Mouse (Mus musculus) adrenal gland, adult 8-10 months (tissue): ENCODE measurements around the gene Fez2. TPM values are rescaled to one million over a fixed set of nuclear protein-coding genes. Genes with fewer than 3 reads are reported as not detected.

Experiments
- DNase-seq: peaks from one replicate; pipeline ENCODE4 v3.0.0; 2022
- total RNA-seq, 4 experiments: library from RNA; stranded (reverse); gene quantifications; 2 replicates each; pipeline ENCODE4 v1.2.4; 2022

Fez2 gene
- 10 to 100 TPM; 56.4 to 85.3 (median 72.8) TPM for total RNA-seq

DNA sequence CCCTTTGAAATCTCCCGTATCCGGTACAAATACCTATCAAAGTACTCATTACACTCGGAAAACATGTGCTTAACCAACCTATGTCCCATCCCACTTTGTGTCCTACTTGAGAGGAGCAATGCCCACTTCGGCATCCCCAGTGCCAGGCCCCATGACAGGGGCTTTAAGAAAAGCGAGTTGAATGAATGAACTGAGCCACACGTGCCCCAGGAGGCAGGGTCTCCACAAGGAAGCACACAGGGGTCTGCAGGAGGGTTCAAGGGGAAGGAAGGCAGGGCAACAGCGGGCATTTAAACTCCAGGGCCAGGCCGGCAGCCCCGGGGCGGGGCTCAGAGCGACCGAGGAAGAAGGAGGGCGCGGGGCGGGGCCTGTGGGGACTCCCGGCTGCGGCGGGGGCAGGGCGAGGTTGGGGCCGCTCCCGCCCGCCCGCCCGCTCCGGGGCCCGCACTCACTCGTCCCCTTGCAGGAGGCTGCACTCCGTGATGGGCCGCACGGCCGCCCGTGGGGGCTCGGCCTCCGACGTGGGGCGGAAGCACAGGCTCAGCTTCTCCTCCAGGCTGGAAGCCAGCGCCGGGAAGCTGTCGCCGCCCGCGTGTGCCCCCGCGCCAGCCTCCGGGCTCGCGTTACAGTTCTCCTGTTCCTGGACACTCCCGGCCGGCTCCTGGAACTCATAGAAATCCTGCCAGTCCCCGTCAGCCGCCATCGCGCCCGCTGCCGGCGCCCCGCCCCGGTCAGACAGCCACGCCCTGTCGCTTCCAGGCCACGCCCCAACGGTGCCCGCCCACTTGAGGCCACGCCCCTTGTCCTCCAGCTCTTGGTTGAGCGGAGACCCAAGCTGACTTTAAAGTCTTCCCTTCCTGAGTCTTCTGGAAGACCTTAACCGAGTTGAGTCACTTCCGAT, at the start of gene Fez2:
Gene Fez2 (minus strand): TSS at position 772 of the 901 bp plus-strand sequence.
- DNase-seq: peak; percentile 92

DNA sequence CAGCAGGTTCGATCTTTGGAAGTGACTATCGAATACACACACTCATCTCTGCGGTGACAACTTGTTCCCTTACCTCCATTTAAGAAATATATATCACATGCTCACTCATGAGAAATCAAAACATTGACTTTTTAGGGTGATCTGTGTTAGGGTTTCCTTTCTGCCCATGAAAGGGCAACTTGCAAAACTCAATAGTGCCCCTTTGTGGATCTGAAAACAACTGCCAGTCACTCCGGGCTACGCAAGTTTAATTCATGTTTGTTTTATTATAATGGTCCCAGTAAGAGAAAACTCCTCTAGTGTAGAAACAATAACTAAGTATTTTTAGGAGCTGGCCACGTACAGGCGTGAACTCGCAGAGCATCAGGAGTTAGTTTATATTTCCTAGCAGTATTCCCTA, 47.5 kb upstream of the Fez2 start:
- DNase-seq: no peak

DNA sequence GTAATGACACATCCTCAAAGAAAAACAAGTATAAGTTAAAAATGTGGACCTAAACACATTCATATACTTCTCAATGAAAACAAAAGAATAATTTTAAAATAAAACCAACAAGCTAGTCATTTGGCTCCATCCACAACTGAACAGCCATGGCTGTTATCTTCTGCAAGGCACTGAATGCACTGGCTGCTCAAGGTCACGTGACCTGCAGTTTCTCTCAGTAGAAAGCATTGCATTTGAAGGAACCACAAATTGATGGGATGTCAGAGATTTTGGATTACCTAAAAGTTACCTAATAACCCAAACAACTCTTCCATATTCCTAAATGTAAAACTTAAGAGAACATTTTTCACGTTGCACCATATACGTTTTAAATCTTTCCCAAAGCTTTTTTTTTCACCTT, 47.1 kb upstream of the Fez2 start:
- DNase-seq: no peak

DNA sequence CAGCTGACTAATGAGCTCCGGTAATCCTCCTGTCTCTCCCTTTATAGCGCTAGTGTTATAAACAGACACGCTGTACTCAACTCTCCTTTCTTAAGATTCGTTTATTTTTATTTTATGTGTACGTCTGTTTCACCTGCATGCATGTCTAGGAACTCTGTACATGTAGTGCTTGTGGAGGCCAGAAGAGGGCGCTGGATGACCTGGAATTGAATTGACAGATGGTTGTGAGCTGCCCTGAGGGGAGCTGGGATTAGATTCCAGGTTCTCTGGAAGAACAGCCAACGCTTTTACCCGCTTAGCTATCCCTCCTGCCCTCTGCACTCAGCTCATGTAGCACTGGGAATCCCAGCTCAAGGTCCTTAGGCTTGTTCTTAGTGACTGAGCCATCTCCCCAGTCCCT, 42.2 kb upstream of the Fez2 start:
- no peak for DNase-seq

DNA sequence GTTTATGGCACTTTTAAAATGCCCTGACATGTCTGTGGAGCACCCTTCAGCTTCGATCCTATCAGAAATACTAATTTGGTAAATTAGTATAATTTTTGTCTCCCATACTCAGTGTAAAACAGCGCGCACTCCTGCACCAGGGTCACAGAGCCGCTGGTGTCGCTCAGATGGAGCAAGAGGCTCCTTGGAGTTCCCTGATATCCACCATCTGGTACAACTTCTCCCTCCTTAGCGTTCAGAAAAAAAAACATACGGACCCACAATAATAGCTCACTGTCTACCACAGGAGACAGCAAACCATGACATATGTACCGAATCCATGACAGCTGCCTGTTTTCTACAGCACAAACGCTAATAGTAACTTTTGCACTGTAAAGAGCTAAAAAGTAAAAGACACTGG, 37.6 kb upstream of the Fez2 start:
- DNase-seq: no peak

DNA sequence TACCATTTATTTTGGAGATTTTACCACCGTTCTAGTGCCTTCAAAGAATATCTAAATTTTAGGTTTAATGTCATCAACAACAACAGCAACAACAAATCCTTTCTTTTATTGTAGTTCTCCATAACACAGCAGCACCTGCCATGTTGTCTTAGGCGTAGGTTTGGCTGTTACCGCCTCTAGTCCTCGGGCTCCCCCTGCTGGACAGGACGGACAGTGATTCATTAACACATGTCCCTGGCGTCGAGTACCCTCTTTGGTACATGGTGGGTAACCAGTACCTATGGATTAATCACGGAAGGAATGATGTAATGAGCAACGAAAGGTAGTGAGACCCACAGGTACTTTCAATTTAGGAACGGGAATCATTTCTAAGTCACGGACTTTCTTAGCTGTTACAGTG, 37.2 kb upstream of the Fez2 start:
- peak; percentile 59 for DNase-seq

DNA sequence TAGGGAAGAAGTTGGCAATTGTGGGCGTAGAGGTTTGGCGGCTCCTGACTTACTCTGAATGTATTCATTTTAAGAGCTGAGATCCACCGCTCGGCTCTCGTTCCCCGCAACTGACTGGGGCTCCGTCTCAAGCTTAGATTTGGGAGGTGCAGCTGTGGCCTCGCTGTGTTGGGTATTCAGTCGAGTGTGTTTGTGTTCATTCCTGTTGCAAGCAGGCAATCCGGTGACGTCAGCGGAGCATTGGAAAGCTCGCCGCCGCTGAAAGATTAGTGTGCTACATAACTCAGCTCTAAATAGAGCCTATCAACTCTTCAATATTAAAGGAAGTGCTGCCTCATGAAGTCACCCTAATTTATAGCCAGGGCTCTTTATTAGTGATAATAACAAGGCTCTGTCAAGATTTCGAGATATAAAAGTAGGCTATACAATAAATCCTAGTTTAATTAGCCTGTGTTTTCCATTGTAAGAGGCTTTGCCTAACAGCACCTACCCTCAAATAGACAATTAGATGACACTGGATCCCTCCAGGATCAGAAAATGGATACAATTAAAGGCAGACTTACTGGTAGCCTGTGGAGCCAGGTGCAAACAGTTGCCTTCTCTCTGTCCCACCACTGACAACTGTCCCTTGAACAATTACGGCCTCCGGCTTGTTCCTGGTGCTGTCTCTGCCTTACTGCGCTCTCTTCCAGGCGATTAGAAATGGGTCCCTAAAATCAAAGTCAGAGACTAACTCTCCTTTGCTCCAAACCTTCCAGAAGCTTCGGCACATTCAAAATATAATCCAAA, 36.4 kb upstream of the Fez2 start:
- DNase-seq: peak; percentile 5

DNA sequence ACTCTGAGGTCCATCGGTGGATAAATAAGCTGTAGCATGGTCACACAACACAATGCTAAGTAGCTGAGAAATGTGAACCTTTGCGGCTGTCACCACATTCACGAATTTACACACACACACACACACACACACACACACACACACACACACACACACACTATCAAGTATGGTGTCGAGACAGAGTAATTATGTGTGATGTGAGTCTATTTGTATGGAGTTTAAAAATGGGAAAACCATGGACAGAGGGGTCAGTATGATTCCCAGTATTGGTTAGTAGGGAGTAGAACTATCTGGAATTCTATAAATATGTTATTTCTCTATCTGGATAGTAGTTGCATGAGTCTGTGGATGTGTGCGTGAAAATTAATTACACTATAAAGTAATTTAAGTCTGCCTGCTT, 35.6 kb upstream of the Fez2 start:
- DNase-seq: no peak

DNA sequence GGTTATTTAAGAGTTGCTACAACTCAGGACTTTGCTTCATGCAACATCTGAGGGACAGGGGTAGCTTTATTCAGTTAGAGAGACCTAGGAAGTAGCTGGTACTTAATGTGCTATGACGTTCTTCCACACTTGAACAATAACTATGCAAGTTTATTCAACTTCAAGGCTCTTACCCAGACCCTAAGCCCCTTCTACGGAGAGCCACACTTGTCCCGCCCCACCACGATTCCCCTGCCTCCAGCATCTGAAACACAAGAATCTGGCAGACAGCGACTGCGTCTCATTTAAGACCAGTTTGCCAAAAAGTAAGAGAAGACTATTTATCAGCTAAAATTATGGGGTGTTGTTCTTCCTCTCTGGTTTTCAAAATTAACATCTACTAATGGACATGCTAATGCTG, 33.9 kb upstream of the Fez2 start:
- no peak for DNase-seq

DNA sequence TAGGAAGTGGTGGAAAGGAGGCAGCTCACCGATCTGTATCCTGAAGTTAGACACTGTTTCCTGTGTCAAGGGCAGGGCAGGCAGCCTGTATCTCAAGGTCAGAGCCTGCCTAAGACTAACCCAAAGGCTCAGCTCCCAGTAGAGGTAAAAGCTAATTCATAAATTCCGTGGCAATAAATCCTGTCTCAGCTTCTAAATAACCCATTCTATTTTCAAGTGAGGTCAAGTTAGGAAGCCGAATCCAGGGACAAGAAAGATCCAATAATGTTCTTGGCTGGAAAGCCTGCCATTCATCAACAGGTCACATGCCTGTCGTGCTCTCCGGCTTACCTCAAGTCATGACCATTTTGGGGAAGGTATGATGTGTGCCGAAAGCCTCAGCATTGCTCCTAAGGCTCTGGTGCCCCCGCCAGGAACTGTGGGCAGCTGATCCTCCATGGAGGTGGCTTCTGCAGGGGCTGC, 33.4 kb upstream of the Fez2 start:
- DNase-seq: peak; percentile 13

DNA sequence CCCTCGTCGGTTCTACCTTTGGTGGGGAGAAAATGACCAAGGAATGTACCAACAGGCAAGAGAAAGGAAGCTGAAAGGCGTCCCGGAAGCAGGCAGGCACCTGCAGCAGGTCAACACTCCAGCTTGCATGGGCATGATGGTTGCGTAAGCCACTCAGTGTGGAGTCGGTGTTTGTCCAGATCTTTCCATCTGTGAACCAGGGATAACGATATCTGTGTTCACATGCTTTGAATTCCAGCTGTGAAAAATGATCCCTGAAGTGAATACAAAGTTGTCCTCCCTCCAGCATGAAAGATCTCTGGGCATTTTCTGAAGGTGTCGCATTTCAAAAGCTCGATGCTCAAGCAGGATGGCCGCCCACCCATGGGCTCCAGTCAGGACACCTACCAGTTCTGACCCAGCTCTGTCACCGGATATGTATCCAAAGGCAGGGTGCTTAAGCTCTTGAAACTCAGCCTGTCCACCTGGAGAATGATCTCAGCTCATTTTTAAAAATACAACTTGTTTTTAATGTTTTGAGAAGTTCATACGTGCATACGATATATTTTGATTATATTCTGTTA, 31.8 kb upstream of the Fez2 start:
- DNase-seq: no peak

DNA sequence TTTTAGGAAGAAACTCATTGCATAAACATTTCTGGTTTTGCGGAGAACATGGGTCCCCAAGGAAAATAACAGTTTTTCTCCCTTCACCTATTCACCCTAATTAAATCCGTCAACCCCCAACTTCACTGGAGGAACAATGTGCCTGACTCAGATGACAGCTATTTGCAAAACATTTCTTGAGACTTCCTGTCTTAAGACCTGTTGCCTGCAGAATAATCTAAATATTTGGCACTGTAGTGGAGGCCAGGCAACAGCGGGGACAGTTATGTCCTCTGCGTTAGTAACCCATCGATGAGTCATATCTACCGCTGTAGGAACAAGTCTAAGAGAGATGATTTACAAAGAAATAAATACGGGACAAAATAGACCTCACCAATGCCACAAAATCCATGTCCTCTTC, 26.9 kb upstream of the Fez2 start:
- no peak for DNase-seq

DNA sequence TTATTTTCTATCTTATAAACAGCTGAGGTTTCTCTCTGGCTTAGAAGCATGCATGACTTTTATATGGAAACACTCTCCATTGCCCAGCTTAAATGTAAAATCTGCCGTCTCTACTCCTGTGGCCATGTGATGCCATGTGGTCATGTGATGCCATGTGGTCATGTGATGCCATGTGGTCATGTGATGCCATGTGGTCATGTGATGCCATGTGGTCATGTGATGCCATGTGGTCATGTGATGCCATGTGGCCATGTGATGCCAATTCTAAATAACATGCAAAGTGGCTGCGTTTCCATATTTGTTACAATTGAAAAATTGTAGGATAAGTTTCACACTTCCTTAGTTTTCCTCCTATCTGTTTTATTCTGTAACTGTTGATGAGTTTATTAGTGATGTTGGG, 22.8 kb upstream of the Fez2 start:
- DNase-seq: no peak

DNA sequence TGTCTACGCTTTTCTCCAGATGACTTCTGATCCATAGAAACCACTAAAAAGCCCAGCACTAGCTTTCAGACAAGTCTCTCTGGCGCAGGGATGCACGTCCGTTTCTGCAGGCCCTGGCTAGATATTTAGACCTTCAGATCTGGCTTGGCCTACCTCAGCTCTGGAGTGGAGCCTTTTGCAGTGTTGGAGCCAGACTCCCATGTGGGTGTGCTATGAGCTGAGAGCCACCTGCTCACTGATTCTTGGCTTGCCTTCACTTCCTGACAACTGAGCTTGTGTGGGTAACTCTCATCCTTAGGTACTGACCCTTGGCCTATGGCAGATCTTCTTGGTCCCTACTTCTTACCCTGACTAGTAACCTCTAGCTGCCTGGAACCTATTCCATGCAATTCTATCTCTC, 19.2 kb upstream of the Fez2 start:
- no peak for DNase-seq

DNA sequence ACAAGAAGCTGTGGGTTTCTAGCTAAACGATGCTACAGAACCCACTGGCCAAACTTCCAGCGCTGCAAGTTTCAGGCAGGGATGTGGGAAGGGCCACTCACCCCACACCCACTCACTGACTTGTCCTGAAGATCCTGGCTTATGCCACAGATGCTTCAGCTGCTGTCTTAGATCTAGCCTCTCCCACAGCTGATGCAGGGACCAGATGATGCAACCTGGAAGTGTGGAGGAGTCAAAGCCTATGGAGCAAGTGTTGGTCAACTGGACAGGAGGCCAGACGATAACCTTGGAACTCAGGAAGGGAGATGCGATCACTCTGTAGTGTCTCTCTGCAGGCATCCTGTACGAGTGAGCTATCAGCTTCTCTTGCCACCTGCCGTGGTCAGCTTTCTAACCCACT, 17.7 kb upstream of the Fez2 start:
- DNase-seq: no peak

DNA sequence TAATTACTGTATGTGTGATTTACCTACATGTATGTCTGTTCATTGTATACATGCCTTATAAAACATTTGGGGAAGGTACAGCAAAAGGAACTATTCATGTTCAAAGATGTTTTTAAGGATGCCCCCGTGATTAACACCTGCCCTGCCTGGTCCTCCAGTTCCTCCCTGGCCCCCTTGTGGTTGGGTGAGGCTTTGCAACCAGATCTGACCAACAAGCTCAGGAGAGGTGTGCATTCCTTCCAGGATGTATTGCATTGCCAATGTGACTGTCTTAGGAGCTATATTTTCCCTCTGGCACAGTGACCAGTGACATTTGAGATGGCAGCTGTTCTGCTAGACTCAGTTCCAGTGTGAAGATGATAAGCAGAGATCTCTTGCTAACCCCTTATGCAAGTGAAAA, 16.8 kb upstream of the Fez2 start:
- DNase-seq: peak; percentile 32

DNA sequence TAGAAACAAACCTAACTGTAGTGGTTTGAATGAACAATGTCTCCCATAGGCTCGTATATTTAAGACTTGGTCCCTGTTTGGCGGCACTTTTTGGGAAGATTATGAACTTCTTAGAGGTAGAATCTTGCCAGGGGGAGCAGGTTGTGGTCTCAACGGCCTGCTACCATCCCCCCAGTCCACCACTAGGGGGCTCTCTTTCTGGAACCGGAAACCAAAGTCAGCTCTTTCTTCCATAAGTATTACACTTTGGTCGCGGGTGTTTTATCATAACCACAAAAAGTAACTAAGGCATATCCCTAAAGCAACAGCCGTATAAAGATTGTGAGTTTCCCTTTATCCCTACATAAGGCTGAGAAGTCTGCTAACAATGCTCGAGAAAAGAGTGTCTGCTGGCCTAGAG, 12.4 kb upstream of the Fez2 start:
- no peak for DNase-seq

DNA sequence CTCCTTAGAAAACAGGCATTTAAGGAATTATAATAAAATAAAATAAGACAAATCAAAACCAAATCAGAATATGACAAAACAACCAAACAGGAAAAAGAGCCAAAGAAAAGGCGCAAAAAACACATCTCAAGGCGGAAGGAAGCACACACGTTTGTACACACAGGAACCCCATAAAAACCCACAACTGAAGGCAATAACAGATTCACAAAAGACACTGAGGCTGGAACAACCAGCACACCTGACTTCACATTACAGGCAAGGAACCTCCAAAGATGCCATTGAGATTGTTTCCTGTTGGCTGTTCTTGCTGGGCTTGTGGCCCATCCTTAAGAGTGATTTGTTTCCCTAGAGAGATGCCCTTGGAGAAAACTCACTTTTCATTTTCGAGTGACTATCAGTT, 11.1 kb upstream of the Fez2 start:
- no peak for DNase-seq

DNA sequence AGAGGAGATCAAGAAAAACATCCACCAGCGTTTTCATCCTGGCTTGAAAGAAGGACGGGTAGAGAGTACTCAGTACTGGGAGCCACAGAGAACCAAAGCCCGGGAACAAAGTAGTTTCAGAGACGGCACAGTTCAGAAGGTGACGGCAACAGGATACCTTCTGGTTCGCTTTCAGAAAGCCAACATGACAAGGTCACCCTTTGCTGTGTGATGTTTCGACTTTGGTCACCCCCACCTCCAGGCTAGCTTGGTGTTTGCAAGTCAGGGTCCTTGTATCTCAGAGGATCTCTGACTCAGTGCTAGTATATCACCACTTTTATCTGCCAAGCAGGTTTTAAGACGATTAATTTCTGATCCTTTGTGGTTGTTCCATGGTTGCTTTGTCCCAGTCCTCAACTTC, 7.1 kb upstream of the Fez2 start:
- peak; percentile 34 for DNase-seq

DNA sequence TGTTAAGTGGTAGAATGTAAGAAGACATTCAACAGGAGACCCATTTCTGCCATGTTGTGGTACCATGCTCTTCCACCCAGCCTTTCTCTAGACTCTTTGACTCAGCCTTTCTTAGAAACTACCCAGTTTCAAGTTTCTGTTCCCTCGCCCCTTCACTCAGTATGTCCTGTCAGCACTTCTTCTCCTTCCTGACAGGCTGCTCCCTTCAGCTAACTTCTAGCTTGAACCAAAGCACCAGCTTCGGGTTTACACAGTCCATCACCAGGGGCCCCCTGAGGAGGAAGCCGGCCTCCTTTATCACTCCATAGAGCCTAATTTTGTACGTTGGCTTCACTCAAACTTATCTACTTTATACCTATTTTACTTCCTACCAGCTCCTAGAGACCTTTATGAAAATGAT, 1.3 kb upstream of the Fez2 start:
- no peak for DNase-seq

DNA sequence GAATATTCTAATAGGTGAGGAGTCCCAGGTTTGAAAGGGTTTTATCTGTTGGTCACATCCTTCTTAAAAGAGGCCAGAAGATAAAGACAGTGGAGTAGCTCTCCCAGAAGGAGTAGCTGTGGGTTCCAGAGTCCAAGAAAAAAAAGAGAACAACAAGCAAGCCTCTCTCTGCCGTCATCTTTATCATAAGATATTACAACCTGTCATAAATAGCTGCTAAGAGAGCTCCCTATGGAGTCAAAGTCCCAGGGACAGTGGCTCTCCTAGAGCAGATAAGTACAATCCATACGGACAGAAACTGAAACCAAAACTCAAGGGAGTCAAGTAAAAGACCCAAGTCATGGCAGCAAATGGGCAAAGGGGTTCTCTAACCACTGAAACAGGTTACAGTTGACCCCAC, 2.7 kb downstream of the Fez2 start:
- no peak for DNase-seq

DNA sequence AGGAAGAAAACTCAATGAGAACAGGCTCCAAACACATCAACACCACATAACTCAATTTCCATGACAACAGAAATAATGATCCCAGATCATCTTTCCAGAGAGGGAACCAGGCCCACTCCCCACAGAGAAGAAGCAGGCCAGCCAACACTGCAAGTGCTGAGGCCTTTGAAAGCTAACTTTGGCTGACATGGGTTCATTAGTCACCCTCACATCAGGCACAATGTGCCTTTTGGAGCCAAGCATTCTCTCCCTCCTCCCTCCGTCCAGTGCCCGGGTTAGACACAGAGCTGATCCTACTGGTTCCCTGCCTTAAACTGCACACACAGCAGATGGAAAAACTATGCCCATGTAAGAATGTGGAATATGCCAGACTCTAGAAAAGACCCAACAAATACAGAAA, 8.1 kb downstream of the Fez2 start:
- DNase-seq: no peak

DNA sequence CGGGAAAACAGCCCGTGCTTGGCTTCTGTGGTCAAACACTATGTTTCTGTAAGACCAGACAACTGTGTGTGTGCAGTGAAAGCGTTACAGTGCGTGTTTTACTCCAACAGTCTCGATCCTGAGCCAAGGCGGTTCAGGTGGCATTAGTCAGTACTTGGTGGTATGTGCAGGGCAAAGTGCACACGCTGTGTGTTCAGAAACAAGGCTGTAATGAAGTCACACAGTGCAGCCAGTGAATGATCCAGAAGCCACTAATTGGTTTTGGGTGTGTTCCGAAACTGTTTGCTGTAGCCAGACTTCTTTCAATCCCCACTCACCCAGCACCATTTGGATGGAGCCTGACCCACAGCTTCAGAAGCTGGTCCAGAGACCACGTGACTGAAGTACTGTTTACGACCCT, 9.6 kb downstream of the Fez2 start:
- DNase-seq: no peak

DNA sequence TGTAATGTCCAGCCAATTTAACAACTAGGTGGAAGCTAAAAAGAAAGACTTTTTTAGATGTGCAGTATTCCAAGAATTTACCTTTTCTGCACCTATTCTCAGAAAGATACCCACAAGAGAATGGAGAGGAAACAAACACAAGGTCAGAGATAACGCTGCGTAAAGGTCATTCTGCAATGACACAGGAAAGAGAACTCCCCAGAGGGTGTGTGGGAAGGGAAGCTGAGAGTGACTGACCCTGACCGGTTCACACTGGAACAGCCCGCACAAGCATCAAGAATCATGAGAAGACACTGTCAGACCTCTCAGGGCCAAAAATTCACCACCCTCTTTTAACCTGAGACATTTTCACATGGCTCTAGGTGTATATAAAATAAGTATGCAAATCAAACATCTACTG, 10.4 kb downstream of the Fez2 start:
- DNase-seq: peak; percentile 40
